Mouse (Mus musculus) ZHBTc4 (cell line): Measurements from ENCODE around the gene Flrt1.

Experiments used
- DNase-seq: peaks from one replicate; pipeline ENCODE4 v3.0.0-alpha.2; 2011; ENCODE audit warnings: low read depth, low spot score

The Flrt1 gene

DNA sequence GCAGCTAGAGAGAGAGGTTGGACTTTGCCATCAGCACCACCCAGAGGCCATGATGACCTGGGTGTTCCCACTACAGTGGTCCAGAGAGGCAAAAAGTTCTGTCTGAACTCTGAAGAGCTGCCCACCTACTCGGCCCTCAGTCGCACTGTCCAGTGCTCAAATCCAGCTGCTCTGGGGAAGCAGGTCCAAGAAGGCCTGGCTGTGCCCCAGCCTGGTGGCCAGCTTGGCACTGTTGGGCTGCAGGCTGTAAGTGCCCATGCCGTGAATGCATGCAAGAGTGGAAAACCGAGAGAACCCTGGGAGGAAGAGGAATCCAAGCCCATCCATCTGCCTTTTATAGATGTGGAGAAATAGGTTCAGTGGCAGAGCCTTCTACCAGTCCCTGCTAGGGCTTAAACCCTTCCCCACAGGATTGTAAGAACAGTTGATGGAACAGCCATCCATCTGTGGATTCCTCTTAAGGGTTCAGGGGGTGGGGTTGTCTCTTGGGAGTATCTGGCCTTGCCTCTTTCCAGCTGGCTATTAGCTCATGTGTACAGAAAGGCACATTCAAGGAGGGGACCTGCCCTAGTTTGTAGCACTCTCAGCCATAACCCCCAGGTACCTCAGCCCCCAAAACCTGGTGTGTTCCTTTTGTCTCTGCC lies 2.1 kb downstream of the Flrt1 start:
- peak; percentile 72 for DNase-seq

DNA sequence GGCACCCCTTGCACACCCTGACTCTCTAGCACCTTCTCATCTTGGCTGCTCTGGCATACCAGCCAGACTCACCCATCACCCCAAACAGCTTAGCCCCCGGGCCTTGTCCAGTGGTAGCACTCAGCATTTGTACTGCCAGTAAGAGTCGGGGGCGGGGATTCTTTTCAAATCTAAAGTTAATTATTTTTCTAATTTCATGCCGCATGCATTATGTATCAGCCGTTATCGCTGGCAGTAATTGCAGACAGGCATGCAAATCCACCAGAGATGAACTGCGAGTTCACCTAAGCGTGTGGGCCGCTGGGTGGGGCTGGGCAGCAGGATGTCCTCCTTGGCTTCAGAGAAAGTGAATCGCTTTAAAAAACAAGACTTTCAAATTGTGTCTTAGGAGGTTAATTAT lies 3.5 kb downstream of the Flrt1 start:
- DNase-seq, result no peak

DNA sequence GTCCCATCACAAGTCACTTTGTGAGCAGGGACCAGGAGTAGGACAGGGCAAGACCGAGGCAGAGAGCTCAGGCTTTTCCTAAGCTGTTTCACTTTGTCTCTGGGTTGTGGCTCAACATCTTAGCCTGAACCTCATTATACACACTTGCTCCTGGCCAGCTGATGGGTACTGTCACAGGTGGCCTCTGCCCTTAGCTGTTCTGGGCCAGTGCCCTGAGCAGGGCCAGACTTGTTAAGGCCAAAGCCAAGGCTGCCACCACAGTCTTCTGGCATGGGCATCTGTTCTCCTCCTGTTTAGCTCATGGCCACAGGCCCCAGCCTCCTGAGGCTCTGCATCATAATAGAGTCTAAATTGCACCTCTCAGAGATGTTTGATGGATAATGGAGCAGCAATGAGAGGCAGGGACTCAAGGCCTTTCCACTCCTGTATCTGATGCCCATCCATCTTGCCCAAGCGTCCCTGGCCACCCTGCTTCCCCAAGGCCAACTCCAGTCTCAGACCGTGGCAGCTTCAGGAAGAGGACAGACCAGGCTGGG lies 5.8 kb downstream of the Flrt1 start:
- no peak for DNase-seq

DNA sequence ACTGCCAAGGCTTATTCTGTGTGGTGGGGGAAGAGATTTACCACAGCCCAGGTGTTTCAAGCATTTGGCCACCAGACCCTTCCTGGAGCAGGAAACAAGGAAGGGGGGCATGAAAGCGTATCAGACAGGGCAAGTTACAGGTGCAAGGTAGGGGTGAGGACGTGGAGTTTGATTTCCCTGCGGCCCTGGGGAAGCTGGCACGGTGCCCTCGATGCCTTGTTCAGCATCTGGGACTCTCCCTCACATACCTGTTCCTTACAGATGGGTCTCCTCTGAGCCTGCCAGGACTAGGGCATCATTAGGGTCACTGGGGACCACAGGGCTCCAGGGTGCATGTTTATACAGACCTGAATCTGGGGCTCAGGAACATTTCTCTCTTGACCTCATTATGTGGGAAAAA lies 12.8 kb downstream of the Flrt1 start:
- no peak for DNase-seq

DNA sequence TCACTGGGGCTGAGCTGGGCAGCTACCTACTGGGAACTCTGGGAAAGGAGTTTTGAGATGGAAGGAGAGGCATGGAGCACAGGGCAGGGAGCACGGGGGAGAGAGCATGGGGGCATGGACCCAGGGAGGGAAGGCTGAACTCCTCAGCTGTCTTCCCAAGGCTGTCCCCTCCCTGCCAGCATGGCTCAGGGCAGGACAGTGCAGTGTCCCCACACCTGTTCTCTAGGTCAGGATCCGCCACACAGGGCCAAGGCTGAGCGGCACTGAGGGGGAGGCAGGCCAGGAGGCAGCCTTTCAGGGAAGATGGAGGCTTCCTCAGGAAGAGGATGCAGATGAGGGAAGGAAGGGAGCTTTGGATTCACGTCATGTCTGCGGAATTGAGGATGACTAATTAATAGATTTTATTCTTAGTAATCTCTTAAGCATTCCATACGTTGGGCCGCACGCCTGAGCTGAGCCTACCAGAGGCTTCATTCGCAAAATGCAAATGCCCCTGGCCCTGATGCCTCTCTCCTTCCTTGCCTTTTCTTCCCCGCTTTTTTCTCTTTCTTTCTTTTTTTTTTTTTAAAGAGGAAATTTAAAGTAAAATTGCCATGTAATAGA lies 14.0 kb downstream of the Flrt1 start:
- no peak for DNase-seq

DNA sequence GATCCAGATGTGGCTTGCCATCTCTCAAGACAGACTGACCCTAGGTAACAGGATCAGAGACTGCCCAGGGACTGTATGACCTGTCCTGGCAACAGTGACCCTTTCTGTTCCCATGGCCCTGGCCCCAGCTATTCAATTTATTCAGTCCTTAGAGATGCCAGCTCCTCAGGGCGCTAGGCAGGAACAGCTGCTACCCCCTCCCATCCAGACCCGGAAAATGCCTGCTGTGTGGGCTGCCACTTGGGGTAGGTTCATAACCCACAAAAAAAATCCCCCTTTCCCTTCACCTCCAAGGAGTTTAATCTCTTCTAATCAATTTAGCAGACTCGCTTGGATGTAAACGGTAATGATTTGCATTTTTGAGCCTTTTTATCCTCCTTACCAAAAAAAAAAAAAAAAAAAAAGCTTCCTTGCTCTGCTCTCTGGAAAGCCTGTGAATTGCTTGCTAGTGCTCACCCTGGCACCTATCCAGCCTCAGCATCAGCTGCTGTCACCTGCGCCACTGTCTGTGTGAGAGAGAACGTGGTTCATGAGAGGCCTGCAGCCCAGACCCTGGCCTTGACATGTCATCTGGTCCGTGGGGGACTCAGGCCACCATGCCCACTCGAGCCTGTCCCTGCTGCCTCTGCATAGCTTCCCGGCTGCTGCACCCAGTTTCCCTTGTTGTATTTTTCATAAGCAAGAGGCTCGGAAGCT lies 15.0 kb downstream of the Flrt1 start:
- no peak for DNase-seq

DNA sequence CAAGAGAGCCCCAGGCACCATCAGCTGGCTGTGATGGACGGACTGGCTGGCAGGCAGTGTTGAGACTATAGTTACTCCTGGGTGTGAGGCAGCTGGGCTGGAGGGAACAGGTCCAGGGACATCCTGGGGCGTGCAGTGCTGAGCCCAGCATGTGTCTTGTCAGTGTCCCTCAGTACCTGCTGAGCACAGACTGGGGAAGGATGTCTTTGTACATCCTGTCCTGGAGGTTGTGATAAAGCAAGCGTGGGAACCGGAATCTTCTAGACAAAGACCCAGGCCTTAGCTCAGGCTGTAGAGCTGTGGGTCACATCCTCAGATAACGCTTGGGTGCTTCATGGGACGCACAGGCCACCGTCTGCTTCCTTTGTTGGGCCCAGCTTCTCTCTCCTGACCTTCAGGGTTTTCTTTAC lies 15.7 kb downstream of the Flrt1 start:
- no peak for DNase-seq

DNA sequence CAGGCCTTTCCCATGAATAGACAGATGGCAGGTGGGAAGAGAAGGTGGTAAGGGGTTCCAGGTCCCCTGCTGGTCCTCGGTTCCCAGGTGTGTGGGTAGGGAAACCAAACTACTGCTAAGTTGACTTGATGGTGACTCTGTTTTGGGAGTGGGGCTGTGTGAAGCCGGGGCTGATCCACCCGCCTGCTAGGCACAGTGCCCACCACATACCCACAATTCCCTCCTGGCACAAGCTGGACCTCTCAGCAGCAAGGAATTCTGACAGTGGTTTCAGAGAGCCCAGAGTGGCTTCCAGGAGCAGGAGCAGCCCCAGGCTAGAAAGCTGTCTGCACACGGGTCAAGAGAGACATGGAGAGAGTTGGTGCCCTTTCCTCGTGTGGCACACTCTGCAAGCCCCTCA lies 16.5 kb downstream of the Flrt1 start:
- DNase-seq, result no peak

DNA sequence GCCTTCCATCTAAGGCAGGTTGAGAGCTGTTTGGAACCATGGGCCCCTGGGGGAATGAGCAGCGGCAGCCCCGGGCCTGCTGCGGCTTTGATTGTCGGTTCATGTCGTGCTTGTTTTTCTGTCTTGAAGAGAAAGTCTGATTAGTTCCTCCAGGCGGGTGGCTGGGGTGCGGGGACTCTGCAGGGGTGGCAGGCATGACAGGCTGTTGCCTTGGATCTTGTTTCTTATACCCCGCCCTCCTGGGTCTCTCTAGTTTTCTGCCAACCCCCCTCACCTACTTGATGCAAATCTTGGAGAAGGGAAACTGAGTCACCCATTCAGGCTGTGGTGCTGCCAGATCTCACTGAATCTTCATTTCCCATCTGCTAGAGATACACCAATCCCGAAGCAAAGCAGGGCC lies 17.0 kb downstream of the Flrt1 start:
- DNase-seq, result no peak

DNA sequence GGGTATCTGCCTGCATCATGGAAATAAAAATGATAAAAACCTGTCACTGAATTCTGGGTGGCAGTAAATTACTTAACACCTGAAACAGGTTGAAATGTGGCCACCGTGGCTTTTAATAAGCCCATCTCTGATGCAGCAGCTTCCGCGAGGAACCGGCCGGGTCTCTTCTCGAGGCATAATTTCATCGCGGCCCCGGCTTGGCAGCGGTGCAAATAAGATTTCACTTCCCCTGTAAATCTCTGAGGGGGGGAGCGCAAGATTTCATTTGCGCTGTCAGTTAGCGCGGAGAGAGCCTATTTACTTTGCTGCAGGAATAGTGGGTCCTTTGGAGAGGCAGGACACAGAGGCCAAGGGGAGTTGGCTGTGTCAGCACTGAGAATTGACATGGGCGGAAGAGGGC lies 20.8 kb downstream of the Flrt1 start:
- no peak for DNase-seq

DNA sequence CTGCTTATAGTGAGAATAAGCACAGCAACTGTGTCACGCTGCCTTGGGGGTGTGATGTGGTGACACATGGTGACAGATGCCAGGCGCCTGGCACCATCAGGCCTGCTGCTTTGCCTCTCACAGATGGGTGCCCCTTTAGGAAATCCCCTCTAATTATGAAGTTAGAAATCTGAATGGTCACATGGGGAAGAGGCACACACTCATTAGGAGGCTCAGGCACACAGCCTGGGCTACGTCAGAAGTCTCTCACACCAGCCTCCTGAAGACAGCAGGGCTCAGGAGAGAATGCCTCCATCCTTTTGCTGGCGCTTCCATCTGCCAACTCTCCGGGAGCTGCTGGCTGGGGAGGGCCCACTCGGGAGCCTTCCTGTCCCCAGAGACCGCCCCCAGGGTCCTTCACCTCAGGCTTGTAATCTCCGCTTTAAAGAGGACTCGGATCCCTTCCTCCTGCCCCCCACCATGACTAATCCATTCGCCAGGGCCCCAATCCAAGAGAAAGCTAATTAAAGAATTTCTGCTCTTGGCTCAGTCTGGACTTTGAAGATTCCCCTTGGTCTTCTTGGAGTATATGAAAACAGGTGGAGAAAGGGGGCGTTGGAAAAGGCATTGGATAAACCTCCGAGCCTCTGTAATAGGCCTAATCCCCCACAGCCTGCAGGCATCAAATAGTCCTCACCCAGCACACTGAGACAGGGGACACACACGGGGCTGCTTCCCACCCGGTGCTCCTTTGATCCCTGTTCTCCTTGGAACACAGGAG lies 22.3 kb downstream of the Flrt1 start:
- no peak for DNase-seq

DNA sequence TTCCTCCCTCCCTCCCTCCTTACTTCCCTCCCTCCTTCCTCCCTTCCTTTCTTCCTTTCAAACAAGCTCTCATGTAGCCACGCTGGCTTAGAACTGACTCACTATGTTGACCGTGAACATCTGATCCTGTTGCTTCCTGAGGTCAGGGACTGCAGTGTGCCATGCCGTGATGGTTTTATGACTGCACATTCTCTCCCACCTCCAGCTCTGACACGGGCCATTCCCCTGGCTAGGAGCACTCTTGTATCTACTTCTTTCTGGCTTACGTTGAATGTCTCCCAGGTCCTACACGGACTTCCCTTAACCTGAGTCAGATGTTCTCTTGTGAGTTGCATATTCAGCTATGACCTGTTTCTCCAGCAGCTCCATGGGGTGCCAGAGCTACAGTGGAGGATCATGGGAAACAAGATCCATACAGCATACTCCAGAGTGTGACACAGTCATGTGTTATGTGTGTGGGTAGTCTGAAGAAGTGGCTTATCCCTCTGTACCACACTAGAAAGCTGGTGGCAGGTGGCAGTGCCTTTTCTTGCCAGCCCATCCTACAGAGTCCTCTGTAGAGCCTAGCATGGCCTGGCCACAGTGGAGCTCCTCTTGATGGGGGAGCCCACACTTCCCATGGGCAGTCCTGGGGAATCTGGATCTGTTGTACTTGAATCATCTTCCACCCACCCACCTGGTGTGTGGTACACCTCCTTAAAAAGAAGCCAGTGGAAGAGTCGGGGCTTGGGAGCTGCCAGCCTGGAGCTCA lies 23.8 kb downstream of the Flrt1 start:
- no peak for DNase-seq

DNA sequence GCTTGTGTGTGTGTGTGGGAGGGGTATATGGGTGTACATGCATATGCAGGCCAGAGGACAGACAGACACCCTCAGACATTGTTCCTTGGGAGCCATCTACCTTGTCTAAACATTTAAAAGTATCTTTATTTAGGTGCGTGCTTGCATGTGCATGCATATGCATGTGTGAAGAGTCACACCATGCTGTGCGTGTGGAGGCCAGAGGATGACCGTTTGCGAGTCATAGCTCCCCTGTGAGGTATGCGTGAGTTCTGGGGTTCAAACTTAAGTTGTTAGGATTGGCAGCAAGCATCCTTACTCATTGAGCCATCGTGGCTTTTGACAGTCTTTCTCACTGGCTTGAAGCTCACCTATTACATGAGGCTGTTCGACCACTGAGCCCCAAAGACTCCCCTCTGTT lies 27.3 kb downstream of the Flrt1 start:
- no peak for DNase-seq

DNA sequence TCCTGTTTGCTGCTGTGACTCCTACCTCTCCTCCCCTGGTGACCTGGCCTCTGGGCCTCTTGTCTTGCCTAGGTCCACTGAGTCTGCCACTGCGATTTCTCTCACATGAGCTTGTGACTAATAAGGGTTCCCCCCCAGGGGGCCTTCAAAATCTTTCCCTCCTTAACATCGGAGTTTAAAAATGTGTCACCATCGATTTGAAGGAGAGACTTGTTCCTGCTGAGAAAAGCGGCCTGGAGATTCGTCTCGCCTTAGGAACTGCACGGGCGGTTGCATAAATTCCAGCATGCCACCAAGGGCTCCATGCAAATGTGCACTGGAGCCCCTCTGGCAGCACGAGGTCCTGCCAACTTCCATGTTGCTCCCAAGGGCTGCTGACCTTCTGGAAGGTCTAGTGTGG lies 27.9 kb downstream of the Flrt1 start:
- no peak for DNase-seq

DNA sequence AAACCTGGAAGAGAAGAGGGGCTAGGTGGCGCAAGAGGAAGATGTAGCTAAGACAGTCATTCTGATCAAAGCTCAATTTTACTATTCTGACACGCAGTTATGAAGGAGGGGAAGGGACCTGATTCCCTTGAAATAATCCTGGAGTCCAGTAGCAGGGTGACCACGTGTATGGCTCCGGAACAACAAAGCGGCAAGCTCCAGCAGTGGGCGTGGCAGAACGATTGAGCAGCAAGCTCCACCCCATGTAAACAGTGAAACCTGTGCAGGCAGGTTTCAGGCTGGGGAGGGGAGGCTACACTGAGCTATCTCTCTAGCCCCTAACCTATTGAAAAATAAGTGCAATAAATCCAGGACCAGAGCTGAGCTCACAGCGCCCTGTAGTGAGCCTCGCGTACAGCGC lies 30.2 kb downstream of the Flrt1 start:
- DNase-seq, result peak; percentile 51

DNA sequence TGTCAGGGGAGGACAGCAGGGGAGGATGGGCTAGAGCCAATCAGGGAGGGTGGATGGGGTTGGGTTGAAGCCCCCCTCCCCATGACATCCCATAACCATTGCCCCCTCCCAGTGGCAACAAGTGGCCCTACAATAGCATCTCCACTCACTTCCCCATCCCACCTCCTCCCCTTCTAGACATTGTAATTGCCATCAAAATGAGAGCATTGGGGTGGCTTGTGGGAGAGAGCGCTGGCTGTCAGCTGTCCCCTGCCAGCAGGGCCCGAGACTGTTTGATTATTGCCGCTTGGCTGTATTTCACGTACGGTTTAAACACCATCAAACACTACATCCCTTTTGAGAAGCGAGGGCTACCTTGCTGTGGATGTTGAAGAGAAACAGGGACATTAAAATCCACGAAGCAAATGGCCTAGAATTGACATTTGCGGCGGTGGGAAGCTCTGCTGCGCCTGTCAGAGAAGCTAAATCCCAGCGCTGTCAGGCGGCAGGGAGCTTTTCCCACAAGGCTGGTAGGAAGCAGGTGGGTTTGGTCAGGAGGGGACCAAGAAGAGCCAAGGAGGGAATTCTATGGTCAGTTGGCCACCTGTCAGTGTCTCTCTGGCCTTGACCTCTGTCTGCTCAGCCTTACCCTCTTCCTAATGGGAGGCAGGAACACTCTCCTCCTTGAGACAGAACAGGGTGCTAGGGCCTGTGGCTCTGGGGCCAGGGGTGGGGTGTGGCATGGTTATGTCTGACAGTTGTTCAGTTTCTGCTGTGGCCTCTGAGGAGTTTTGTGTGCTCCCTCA lies 31.3 kb downstream of the Flrt1 start:
- no peak for DNase-seq

DNA sequence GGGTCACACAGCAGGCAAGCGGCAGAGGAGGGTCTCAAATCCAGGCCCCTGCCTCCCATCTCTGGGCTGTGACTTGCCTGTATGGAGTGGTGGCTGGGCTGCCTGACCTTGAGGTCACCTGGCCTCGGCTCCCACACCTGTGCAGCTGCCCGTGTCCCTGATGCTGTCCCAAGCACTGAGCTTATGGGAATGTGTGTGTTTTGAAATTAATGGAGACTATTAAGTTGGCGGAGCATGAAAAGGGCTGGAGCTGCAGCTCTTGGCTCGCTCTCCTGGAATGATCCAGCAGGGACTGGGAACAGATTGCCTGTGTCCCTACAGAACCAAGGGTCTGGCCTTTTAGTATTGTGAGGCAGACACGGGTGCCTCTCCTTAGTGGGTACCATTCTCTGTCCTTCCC lies 33.3 kb downstream of the Flrt1 start:
- DNase-seq, result no peak

DNA sequence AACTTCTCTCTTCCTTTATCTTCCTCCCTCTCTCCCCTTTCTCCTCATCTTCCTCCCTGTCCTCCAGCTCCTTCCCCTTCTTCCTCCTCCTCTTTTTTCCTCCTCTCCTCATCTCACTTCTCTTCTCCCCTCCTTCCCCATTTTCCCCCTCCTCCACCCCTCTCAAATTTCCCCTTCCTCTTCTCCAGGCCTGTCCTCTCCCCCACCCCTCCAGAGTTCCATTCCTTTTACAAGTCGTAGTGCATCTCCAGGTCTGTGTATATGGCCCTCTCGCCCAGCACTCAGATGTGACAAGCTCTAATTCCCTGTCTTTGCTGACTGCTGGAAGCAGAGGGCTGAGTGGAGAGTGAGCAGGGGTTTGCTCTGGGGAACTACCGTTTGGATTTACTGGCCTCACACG lies 34.8 kb downstream of the Flrt1 start:
- no peak for DNase-seq

DNA sequence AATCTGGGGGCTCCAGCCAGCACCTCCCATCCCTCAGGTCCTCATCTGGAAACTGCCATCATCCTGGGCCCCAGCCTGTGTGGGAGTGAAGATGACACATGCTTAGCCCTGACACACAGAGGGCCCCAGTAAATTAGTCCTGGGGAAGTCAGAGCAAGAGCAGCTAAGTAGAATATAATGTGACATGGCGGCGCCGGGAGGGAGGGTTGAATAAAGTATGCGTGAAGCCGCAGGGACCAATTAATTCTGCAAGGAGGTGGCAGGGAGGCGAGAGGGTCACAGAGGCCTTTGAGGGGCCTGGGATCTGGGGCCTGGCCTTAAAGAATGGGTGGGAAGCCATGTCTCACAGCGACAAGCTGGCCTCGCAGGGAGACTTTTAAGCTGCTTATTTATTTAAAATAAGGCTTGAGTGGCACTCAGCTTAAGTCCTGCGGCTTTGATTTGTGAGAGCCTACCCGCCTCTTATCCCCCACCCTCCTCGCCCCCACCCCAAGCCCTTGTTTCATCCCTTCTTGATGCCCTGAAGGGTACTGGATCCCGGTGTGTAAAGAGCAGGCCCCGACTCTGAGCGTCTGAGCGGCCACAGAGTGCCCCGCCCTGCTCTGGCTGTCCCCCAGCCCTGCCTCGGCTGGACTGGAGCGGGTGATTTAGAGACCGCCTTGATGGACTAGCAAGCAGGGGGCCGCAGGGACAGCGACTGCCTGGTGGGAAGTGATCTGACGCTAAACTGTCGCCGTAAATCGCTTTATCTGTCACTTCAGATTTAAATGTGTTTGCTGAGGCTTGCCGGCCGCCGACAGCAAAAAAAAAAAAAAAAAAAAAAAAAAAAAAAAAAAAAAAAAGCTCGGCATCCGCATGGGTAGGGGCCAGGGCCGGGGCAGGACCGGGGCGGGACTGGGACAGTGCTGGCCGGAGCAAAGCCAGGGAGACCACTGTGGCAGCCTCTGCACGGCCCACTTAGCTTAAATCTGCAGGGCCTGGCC lies 35.5 kb downstream of the Flrt1 start:
- no peak for DNase-seq
